Comparison of ENCODE assay signal across 25 mouse cellular contexts in the genomic region with DNA sequence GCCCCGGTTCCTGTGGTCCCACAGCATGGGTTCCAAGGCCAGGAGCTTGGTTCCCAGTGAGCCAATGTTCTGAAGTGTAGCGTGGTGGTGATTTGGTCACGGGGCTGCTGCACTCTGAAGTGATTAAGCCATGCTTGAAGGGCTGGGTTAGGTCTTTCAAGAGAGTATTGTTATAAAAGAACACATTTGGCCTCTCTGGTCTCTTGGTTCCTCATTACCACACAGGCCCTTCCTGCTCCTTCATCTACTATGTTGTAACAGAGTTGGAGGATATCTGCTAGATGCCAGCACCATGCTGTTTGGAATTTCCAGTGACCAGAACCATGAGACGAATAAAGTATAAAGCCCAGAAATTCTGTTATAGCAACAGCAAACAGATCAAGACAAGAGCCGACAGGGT.
"Had no signal": no experiment of that assay in that cellular context is flagged by ENCODE, and none has a peak within 500 bp of the region (broad histone marks: within the 10 kb centered on the region; RNA-seq: fewer than 3 reads in every experiment).

No protein-coding gene starts in this region.

- H3K4me3 ChIP-seq: layer of hippocampus, adult 2 months; limb, embryonic 10.5 days; limb, embryonic 13.5 days; liver, embryonic 12.5 days; liver, embryonic 15.5 days; lung, embryonic 15.5 days; midbrain, embryonic 12.5 days; midbrain, embryonic 15.5 days; neural tube, embryonic 12.5 days; neural tube, embryonic 15.5 days had no signal

- H3K36me3 ChIP-seq: liver, embryonic 12.5 days; liver, embryonic 15.5 days; lung, embryonic 15.5 days; midbrain, embryonic 12.5 days; midbrain, embryonic 15.5 days; neural tube, embryonic 12.5 days; neural tube, embryonic 15.5 days had no signal

- H3K4me2 ChIP-seq: limb, embryonic 13.5 days; liver, embryonic 12.5 days; liver, embryonic 15.5 days; lung, embryonic 15.5 days; midbrain, embryonic 12.5 days; midbrain, embryonic 15.5 days; neural tube, embryonic 12.5 days; neural tube, embryonic 15.5 days had no signal

- H3K9ac ChIP-seq: limb, embryonic 13.5 days; liver, embryonic 12.5 days; liver, embryonic 15.5 days; lung, embryonic 15.5 days; midbrain, embryonic 12.5 days; midbrain, embryonic 15.5 days; neural tube, embryonic 12.5 days; neural tube, embryonic 15.5 days had no signal

- H3K27me3 ChIP-seq: limb, embryonic 13.5 days; liver, embryonic 12.5 days; liver, embryonic 15.5 days; lung, embryonic 15.5 days; midbrain, embryonic 12.5 days; midbrain, embryonic 15.5 days; neural tube, embryonic 12.5 days; neural tube, embryonic 15.5 days had no signal

- ATAC-seq: intestine, postnatal 0 days; liver, embryonic 12.5 days; midbrain, embryonic 15.5 days had no signal

- H3K27ac ChIP-seq: layer of hippocampus, adult 2 months; limb, embryonic 10.5 days; limb, embryonic 13.5 days; liver, embryonic 12.5 days; liver, embryonic 15.5 days; lung, embryonic 15.5 days; midbrain, embryonic 12.5 days; midbrain, embryonic 15.5 days; neural tube, embryonic 12.5 days; neural tube, embryonic 15.5 days; stomach, postnatal 0 days had no signal

- H3K9me3 ChIP-seq: limb, embryonic 10.5 days; limb, embryonic 13.5 days; liver, embryonic 12.5 days; liver, embryonic 15.5 days; lung, embryonic 15.5 days; midbrain, embryonic 12.5 days; midbrain, embryonic 15.5 days; neural tube, embryonic 12.5 days; neural tube, embryonic 15.5 days had no signal

- H3K4me1 ChIP-seq: liver, embryonic 12.5 days; liver, embryonic 15.5 days; lung, embryonic 15.5 days; midbrain, embryonic 12.5 days; midbrain, embryonic 15.5 days had no signal

- DNase-seq: kidney, adult 8-10 months; kidney, postnatal 14 days; layer of hippocampus, adult 9-11 months; liver; lung, adult 18-20 months; lung, postnatal 10 days; lung, postnatal 36 days; right cerebral cortex, adult 18-20 months; right cerebral cortex, postnatal 14 days; right cerebral cortex, postnatal 4 days; thymus, adult 2 months; thymus, postnatal 14 days; thymus, postnatal 4 days had no signal
